Mouse (Mus musculus) cortical plate, adult 2 months (tissue): ENCODE measurements around the gene 4833427G06Rik.

Experiments
- CTCF ChIP-seq: fragments of 200-500 bp; IDR thresholded peaks from 2 replicates; pipeline ENCODE4 v1.5.1; 2011; ENCODE audit warnings: mild to moderate bottlenecking, control low read depth, low read length; ENCODE audit not compliant: insufficient read depth; ENCODE audit errors: extremely low read depth
- POLR2A ChIP-seq: fragments of 200-500 bp; IDR thresholded peaks from 2 replicates; pipeline ENCODE4 v1.6.1; 2011; ENCODE audit warnings: mild to moderate bottlenecking, low read length, control low read depth; ENCODE audit not compliant: insufficient read depth; ENCODE audit errors: extremely low read depth

GRCm38 (mm10) chr9:51101756-51102425 lies at the start of gene 4833427G06Rik:
- no peak for TF ChIP-seq CTCF
- no peak for TF ChIP-seq POLR2A
